Mouse (Mus musculus): Measurements from ENCODE around the gene Dydc2. TPM values are rescaled to one million over a fixed set of nuclear protein-coding genes. Genes with fewer than 3 reads are reported as not detected.
A peak's percentile ranks its signal among the peaks of the same experiment; 100 is the strongest.
"Not testable (repeated sequence)": the region's sequence is repeated elsewhere in the genome, so short reads cannot be mapped to it uniquely, and the experiment has no call there.

Dydc2 gene
- under 1 TPM; 0.65 to 0.76 TPM for total RNA-seq (2021)
- long read RNA-seq, experiment 1: 0 reads
- long read RNA-seq, experiment 2, partial matches to known transcripts: 0 of 4 reads
- long read RNA-seq, experiment 2, other reads (novel, unspliced or antisense): 4 of 4 reads

DNA sequence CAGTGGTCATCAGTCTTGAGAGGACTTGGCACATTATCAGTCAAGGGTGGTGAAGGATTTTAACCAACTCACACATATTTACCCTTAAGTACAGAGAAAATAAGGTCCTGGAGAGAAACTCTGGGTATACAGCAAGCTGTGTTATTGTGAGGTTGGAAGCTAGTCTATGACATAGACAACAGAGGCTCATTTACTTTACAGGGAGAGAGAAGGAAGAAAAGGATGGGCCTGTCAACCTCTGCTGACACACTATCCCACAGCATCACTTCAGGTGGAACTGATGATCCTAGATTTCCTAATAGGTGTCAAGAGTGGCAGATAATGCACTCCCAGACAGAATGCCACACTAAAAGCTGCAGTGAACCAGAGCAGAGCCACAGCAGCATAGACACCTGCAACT is at the start of gene Dydc2:
Gene Dydc2, minus strand, starts transcription at position 101 of the 400 bp plus-strand sequence.
- no peak for DNase-seq (ENCODE audit: low spot score in 2 of 2)

DNA sequence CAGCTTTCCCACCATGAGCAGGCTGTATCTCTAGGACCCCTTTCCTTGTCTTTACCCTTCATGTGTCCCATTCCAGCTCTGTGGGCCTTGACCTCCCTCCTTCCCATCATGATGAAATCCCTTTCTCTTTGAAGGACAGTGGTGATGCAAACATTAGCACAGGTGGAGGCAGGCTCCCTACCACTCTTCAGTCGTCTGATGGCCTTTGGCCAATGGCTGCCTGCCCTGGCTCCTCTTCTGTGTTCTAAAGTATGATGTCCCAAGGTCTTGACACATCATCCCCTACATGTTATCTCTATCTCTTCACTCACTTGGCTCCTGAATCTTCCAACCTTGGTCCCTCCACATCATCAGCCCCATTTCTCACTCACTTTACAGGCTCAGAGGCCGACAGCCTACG is 47.3 kb upstream of the Dydc2 start:
- DNase-seq (ENCODE audit: low spot score in 2 of 2): no peak

DNA sequence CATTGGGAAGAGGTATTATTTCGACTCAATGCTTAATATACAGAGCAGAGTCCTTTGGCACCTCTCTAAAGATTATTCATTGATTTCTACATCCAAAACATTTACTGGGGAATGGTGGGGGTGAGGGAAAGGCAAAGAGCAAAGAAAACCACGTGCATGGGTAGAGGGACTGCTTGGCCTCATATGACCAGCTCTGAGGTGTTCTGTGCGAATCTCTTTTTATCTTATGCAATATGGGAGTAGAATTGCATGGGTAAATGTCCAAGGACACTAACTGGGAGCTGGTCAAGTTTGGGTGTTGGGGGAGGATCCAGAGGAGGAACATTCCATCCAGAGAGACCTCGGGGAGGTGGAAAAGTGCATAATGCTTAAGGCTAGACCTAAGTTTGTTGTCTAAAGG is 43.9 kb upstream of the Dydc2 start:
- DNase-seq (ENCODE audit: low spot score in 2 of 2): no peak

DNA sequence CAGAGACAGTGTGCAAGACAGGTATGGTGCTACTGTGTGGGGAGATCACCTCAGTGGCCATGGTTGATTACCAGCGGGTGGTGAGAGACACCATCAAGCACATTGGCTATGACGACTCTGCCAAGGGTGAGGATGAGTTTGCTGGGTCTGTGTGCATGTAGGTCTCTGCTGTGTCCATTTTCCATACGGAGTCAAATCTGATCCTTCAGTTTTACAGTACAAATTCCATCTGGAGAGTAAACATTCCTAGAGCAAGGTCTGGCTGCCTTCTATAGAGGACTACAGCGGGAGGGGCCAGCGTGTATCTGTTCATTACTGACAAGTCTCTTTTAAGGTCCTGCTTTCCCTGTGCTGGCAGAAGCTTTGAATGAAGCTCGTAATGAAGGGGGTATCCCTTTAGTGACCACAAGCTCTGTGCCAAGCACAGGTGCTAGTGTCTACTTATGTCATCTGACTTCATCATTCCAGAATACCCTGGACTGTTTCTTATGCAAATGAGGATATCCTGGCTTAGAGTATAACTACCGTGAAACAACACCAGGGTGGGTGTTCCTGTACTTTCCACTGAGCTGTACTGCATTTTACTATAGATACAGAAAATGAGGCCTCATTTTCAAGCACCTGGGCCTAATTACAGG is 42.1 kb upstream of the Dydc2 start:
- no peak for DNase-seq (ENCODE audit: low spot score in 2 of 2)

DNA sequence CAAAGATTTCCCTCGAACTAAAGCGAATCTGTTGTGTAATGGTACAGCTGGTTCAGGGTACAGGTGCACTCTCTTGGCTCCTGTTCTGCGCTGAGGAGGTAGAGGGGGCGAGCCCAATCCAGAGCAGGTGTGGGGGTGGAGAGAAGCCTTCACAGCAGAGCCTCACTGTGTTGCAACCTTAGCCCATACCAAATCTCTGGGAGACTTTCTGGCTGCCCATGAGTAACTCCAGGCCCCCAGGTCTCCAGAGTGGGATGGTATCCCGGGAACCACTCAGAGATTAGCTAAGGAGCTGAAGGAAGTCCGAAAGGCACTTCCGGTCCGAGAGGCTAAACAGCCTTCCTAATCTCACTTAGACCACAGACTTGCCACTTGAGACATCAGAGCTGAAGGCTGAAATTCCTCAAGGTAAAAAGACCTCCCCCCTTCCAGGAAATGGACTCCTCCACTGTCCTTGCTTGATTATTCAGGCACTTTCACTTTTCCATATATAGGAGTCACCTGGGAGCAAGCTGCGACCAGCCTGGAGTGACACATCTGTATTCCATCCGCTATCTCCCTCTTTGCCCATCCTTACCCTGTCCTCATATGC is 35.9 kb upstream of the Dydc2 start, which contains the start of gene Mat1a:
Gene Mat1a, plus strand, starts transcription at position 183 of the 592 bp plus-strand sequence.
- DNase-seq (ENCODE audit: low spot score in 2 of 2): no peak

DNA sequence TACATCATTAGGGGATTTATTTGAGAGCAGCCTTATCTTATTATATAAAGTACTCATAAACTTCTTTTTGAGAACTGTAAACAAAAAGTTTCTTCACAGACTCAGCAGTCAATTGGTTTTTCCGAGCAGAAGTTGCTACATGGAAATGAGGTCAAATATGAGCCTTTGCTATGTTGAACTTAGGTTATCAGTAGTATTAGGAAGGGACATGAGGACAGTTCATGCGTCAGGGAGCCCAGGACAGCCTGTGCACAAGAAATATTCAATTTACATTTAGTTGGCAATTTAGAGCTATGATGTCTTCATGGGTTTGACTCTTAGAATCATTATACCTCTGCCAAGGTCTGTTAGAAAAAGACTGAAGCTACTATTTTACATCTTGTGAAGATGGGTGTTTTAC is 33.3 kb upstream of the Dydc2 start:
- no peak for DNase-seq (ENCODE audit: low spot score in 2 of 2)

DNA sequence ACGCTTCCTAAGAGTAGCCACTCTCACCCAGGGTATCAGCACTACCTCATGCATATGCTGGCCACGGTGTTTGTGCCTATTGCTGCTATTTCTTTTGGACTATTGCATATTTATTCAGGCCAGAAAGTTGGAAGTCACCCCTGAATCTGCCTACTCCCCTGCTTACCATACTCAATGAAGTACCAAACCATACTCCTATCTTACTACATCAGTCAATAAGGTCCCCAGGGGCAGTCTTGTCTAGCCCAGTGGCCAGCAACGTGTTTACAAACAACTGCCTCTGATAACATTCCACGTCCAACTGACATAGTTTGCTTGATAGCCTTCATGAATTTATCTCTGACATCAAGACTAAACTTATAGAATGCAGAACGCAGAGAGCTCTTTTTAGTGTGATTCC is 32.2 kb upstream of the Dydc2 start:
- DNase-seq (ENCODE audit: low spot score in 2 of 2): no peak

DNA sequence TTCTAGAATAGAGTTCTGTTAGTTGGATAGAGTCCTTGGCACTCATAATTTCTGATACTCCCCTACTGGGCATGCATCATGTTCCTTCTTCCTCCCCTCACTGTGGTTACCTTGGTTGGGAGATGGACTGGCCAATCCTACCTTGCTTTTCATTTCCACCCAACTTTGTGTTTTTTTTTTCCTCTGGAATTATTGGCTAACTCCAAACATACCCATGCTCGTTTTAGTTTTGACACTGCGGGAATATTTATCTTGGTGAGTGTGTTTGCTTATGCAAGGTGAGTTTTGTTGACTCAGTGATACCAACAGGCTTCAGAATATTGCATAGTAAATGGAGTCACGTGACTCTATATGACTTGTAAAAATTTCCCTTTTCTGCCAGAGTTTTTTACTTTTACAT is 31.7 kb upstream of the Dydc2 start:
- DNase-seq (ENCODE audit: low spot score in 2 of 2): no peak

DNA sequence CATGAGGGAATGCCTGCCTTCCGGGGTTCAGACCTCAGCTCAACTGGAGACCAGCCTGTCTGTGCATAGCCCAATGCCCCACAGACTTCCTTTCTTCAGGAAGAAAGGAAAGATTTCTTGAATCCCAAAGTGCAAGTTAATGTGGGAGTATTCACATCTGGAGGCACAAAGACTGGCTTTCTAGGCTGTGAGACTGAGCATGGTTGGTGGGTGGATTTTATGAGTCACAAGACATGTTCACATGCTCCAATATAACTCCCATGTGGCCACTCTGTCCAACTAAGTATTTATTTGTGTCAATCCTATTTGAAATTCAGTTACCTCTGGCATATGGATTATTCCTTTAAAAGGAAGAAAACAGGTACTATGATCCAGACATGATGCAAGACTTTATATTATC is 29.7 kb upstream of the Dydc2 start:
- DNase-seq (ENCODE audit: low spot score in 2 of 2): no peak

DNA sequence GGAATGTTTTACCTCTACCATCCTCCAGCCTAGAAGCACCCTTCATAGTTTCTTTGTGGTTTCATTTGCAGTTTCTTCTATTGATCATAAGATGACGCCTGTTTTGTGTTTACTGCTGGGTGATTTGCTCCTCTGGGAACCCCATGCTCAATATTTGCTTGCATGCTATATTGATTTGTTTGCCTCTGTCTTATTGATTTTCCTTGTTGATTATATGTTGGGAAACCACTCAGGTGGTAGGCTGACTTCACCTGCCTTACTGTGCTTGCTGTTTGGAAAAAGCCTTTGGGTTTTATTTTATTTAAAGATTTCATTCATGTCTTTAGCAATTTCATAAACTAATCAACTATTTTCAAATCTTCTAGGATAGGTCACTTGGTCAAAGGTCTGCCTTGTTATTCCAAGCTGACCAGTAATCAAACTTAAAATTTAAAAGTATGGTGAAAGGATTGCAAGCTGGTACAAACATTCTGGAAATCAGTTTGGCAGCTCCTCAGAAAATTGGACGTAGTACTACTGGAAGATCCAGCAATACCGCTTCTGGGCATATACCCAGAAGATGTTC is 27.4 kb upstream of the Dydc2 start:
- DNase-seq (ENCODE audit: low spot score in 2 of 2): no peak

DNA sequence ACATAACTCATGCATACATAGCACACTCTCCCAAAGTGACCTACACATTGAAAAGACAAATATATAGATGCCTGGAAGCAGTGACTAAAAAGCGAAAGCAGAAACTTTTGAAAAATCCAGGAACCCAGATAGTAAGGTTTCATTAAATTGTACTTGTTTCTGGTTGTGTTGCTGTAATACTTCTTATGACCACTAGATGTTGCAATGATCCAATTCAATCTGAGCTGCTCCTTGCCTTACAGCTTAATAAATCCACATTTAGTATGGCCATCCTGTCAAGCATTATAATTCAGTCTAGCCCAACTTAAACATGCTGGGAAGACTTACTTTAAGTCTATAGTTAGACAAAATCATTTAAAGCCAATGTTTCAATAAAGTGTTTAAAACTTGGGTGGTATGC is 25.1 kb upstream of the Dydc2 start:
- no peak for DNase-seq (ENCODE audit: low spot score in 2 of 2)

DNA sequence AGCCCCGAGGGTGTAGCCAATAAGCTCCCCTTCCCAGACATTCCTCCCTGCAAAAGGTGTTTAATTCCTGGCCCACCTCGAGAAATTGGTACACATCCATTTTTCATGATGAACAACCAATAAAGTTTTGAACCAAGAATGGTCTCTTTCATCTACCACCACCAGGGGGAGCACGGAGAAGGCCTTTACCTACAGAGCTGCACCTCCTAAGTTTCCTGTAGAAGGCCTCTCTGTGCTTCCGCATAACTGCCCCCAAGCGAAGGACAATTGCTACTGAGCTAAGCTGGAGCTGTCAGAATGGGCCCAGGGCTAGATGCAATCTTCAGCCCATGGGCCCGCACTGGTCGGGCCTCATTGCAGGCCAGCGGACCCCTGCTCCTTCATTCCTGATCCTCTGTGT is 21.8 kb upstream of the Dydc2 start:
- no peak for DNase-seq (ENCODE audit: low spot score in 2 of 2)

DNA sequence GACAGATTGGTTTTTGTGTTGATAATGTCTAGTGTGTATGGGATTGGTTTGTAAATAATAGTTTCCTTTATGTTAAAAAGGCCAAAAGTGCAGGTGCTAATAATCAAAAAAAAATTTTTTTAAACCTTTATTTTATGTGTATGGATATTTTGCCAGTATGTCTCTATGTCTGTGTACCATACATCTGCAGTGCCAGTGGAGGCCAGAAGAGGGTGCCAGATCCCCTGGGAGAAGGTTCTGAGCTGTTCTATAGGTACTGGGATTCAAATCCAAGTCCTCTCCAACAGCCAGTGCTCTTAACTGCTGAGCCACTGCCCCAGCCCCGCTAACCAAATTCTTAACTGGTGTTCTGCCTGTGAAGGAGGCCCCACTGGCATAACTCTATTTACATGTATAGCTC is 18.5 kb upstream of the Dydc2 start:
- no peak for DNase-seq (ENCODE audit: low spot score in 2 of 2)

DNA sequence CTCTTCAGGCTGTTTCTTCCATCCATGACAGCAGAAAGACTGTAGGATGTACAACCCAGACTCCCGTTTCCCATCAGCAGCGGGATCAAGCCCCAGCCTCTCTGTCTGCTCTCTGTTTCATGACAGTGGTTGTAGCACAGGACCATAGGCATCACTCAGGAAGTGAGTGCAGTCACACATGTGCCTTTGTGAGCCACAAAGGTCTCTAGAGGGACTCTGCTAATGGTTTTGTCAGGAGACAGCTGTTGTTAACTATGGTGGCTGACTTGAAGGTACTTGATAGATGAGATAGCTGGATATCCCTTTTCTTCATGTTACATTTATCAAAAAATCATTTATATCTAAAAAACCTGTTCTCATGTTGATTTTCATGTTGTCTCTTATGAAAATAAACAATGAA is 13.4 kb upstream of the Dydc2 start:
- DNase-seq (ENCODE audit: low spot score in 2 of 2): no peak

DNA sequence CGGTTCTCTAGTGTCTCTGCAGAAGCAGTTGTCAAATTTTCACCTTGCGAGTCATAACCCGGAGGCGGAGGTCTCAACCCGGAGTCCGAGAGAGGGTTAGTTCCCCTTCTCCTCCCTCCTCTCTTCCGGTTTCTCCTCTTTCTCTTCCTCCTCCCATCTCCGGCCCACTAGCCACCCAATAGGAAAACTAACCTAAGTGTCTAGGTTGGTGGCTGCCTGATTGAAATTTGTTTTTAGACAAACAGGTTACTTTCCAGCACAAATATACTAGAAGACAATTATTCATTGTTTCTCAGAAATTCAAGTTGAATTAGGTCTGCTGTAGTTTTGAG is 3.9 kb upstream of the Dydc2 start:
- no peak for DNase-seq (ENCODE audit: low spot score in 2 of 2)

DNA sequence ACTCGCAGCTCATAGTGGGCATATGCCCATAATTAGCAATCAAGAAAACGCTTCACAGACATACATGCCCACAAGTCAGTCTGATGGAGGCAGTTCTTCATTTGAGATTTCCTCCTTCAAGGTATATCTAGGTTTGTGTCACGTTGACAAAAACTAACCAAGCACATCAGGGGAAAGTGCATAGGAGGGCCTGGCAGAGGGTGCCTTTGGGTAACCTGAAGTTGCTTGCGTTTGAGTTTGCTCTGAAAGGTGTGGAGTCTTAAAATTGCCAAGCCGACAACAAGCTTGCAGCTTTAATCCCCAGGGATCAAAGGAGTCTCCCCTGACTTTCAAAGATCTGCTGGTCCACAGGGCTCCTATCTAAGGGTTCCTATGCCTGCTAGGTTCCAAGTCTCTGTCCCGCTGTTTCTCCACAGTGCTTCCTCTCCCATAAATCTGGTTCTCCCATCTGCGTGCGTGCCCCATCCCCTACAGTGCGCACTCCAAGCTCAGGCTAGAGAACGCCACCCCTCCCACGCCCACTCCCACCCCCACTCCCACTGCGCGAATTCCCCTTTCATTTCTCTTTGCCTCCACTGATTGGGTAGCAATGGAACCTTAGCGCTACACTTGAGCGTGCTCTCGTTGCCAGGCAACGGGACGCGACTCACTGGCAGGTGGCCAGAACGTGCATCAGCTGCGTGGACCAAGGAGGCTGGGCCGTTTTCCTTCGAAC is 3.4 kb upstream of the Dydc2 start, which contains the start of gene Dydc1:
Gene Dydc1, plus strand, starts transcription at position 683 of the 715 bp plus-strand sequence.
- peak; percentile 39 to 45 for DNase-seq (ENCODE audit: low spot score in 2 of 2)

DNA sequence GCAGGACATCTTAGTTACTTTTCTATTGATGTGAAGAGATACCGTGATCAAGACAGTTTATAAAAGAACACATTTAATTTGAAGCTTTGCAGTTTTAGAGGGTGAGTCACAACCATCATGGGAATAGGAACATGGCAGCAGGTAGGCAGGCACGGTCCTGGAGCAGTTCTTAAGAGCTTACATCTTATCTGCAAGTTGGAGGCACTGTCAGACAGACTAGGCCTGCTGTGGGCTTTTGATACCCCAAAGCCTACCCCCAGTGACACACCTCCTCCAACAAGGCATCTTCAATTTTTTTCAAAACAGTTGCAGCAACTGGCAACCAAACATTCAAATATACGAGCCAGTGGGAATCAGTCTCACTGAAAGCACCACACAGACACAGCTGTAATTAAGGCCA is 1.3 kb upstream of the Dydc2 start:
- DNase-seq (ENCODE audit: low spot score in 2 of 2): no peak

DNA sequence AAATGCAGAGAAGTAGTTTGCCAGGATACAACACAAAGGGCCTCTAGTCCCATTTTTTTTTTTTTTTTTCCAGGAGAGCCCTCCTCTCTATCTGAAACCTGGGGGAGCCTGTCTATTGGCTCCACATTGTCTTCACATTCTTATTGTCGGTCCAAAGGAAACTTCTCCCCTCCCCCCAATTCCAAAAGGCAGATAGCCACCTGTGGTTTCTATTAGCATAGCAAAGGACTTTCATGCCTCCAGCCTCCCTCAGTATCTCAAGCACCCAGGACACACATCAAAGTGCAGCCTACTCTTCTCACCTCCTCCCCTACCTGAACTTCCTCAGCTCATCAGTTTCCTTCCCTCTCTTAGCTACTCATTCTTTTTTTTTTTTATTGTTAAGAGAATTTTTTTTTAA is 2.6 kb downstream of the Dydc2 start:
- no peak for DNase-seq (ENCODE audit: low spot score in 2 of 2)

DNA sequence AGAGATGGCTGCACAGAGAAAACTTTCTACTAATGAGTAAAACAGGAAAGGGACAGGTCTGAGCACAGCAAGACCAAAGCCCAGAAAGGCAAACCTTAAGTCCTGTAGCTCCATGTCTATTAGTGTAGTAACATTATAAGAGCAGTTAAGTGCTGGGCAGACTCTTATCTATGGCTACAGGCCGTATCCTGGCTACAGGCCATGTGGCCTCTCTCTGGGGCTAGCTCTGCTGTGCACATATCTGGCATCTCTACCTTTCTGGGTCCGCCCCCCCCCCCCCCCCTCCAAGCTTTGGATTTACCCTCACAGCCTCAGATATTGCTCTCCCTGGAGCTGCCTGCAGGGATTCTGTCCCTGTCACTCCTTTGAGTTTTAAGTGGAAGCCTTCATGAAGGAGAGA is 3.8 kb downstream of the Dydc2 start:
- DNase-seq (ENCODE audit: low spot score in 2 of 2): no peak

DNA sequence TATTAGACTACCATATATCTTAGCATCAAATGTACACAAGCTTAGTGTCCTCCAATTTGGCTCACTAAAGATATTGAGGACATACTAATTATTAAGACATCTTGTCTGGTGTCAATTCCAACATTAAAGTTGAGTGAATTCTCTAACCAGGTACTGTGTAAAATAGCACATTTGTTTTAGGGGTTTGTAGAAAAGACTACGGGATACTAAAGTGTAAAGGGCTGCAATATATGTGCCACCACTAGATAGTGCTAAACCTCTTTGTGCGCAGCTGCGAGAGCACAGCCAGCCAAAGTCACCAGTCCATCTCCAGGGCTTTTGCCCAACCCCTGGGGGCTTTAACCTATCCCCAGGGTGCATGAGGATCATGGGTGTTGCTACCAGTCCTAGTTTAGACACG is 15.8 kb downstream of the Dydc2 start:
- DNase-seq (ENCODE audit: low spot score in 2 of 2): not testable (repeated sequence)

DNA sequence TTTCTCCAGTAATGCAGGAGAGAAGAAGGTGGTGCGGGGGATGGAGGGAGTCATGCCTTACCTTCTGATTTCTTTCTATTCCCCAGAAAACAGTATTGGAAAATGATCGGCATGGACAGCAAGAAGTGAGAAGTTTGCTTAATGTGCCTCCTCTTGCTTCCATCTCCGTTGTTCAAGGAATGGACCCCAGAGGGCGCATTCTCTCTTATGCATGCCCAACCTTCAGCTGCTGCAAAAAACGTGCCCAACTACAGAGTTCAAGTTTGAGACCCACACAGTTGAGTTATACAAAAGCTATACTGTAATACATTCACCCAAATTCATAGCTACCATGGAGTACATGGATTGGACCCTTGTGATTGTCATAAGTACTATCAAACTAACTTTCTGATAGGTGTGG is 16.5 kb downstream of the Dydc2 start:
- DNase-seq (ENCODE audit: low spot score in 2 of 2): no peak

DNA sequence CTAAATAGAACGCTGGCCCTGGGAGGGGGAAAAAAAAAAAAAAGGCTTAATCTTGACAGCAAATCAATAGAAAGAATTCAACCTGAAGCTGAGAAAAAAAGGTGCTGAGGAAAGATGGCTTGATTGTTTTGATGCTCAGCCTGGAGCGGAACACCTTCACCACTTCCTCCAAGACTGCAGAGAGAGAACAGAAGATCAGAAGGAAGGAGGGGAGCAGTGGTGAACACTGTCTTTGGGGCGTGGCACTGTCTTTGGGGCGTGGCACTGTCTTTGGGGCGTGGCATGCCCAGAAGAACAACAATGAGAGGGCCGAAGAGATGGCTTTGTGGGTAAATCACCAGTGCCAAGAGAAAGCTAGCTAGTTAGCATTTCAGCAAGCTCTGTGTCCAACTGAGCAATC is 18.5 kb downstream of the Dydc2 start:
- DNase-seq (ENCODE audit: low spot score in 2 of 2): no peak

Data from adrenal gland, postnatal 4 days (tissue).